ENCODE assay signal across 9 mouse cellular contexts in the genomic region with DNA sequence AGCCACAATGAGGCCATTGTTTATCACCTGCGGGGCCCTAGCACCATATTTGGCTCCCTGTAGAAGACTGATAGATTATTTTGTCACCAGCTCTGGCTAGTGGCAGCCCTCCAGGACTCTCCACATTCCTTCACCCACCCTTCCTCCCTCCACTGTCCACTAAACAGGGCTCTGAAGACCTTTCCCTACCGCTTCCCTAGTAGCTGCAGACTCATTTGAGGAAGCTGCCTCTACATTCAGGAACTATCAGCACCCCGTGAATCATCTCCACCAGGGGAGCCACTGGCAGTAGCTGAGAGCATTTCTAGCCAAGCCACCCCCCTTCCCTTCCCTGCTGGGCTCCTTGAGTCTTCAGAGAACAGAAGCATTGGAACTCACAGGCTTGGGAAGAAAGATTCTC. TPM values are rescaled to one million over a fixed set of nuclear protein-coding genes. Genes with fewer than 3 reads are reported as not detected.
DNase-seq lines count a peak whose midpoint lies in the region; ATAC-seq and TF ChIP-seq lines count a peak whose summit lies in the region.
"Had no signal": no experiment of that assay in that cellular context is flagged by ENCODE, and none has a peak within 500 bp of the region (broad histone marks: within the 10 kb centered on the region; RNA-seq: fewer than 3 reads in every experiment).

No protein-coding gene starts in this region.

- no peak overlapping the region for H3K4me3 ChIP-seq in liver, postnatal 0 days (ENCODE audit: low read depth, low read length)
- no peak overlapping the region for H3K4me3 ChIP-seq in kidney, embryonic 16.5 days (ENCODE audit: low read length)
- no peak overlapping the region for H3K4me3 ChIP-seq in olfactory bulb, adult 2 months (ENCODE audit: insufficient read depth, low read depth, low read length)
- H3K4me3 ChIP-seq: liver, embryonic 15.5 days had no signal

- intact Hi-C loops in left cerebral cortex, postnatal 14 days (cut with DNase I) = no loop called here

- H3K36me3 ChIP-seq in liver, postnatal 0 days (replicated peaks; ENCODE audit: insufficient read depth, low read length) = no peaks in the 10 kb centered on the region
- no peaks in the 10 kb centered on the region for H3K36me3 ChIP-seq in kidney, embryonic 16.5 days (ENCODE audit: insufficient read depth, low read length)
- H3K36me3 ChIP-seq: liver, embryonic 15.5 days had no signal

- no peaks in the 10 kb centered on the region for H3K27me3 ChIP-seq in liver, postnatal 0 days (ENCODE audit: insufficient read depth, low read length)
- H3K27me3 ChIP-seq in kidney, embryonic 16.5 days (ENCODE audit: insufficient read depth, low read length) = no peaks in the 10 kb centered on the region
- H3K27me3 ChIP-seq: liver, embryonic 15.5 days had no signal

- no peak overlapping the region for H3K9ac ChIP-seq in liver, postnatal 0 days (replicated peaks)
- H3K9ac ChIP-seq in kidney, embryonic 16.5 days (replicated peaks; ENCODE audit: low read length) = no peak overlapping the region
- H3K9ac ChIP-seq: liver, embryonic 15.5 days had no signal

- peaks cover 14% of the 10 kb centered on the region for H3K4me1 ChIP-seq in liver, postnatal 0 days (ENCODE audit: insufficient read depth)
- no peaks in the 10 kb centered on the region for H3K4me1 ChIP-seq in kidney, embryonic 16.5 days (ENCODE audit: insufficient read depth, low read length)
- H3K4me1 ChIP-seq in olfactory bulb, adult 2 months (ENCODE audit: control insufficient read depth, insufficient read depth, low read length) = peaks cover 12% of the 10 kb centered on the region

- H3K27ac ChIP-seq in liver, postnatal 0 days (ENCODE audit: low read depth) = no peak overlapping the region
- no peak overlapping the region for H3K27ac ChIP-seq in kidney, embryonic 16.5 days (ENCODE audit: low read length)
- peak overlapping the region; percentile 51 for H3K27ac ChIP-seq in olfactory bulb, adult 2 months (ENCODE audit: insufficient read depth, low read depth, low read length)
- H3K27ac ChIP-seq: liver, embryonic 15.5 days had no signal

- H3K4me2 ChIP-seq in liver, postnatal 0 days (ENCODE audit: low read depth, low read length) = no peak overlapping the region
- no peak overlapping the region for H3K4me2 ChIP-seq in kidney, embryonic 16.5 days (replicated peaks; ENCODE audit: low read depth, low read length)
- H3K4me2 ChIP-seq: liver, embryonic 15.5 days had no signal

- WGBS in liver, postnatal 0 days (ENCODE audit: insufficient replicate concordance) = 50% methylated on average over 3 of the region's 3 CpGs
- 55% methylated on average over 3 of the region's 3 CpGs for WGBS in kidney, embryonic 16.5 days
- WGBS in olfactory bulb, adult 2 months = 22% methylated on average over 3 of the region's 3 CpGs

- TF ChIP-seq EP300 in liver, postnatal 0 days (IDR thresholded peaks at IDR 0.05; ENCODE audit: low read depth) = no peak

- H3K9me3 ChIP-seq in liver, postnatal 0 days (ENCODE audit: low read length) = no peaks in the 10 kb centered on the region
- H3K9me3 ChIP-seq in kidney, embryonic 16.5 days (ENCODE audit: low read length) = no peaks in the 10 kb centered on the region
- H3K9me3 ChIP-seq: liver, embryonic 15.5 days had no signal

- DNase-seq in liver, postnatal 0 days = no peak
- no peak for DNase-seq in liver
- DNase-seq in gastrocnemius, postnatal 10 days = peak; percentile 30
- DNase-seq in left cerebral cortex, postnatal 14 days (ENCODE audit: low spot score in 2 of 2) = no peak
- no peak for DNase-seq in left cerebral cortex, adult 11 months (ENCODE audit: low spot score)
- no peak for DNase-seq in embryo, embryonic 10.5 days (ENCODE audit: low spot score)

- TF ChIP-seq CTCF in liver, postnatal 0 days (IDR thresholded peaks at IDR 0.05; ENCODE audit: low read depth) = peak; percentile 42
- no peak for TF ChIP-seq CTCF in olfactory bulb, adult 2 months (IDR thresholded peaks at IDR 0.05; ENCODE audit: insufficient read depth, low read depth, low read length)

- TF ChIP-seq POLR2A in olfactory bulb, adult 2 months (IDR thresholded peaks at IDR 0.05; ENCODE audit: insufficient read depth, low read depth, low read length) = no peak

- no peak for ATAC-seq in liver, postnatal 0 days
- ATAC-seq in kidney, embryonic 16.5 days (ENCODE audit: low FRiP score, low TSS enrichment) = peak; percentile 41; the same call in 1 of the 2 replicates

RNA-seq across cellular contexts. Expression of gene Irf2bp2, which starts 45.9 kb away (rescaled TPM):
- polyA plus RNA-seq in liver, postnatal 0 days (2015; fragmentation: Nextera tagmentation; extraction: Ambion mirVana) = 5.0 and 6.2 TPM in 2 replicates
- 10 to 100 TPM; 53.3 to 55.5 TPM for total RNA-seq in gastrocnemius, postnatal 10 days (2021)
- 11.5 and 12.1 TPM in 2 replicates for polyA plus RNA-seq in kidney, embryonic 16.5 days (2015; fragmentation: Nextera tagmentation; extraction: Ambion mirVana)
- polyA plus RNA-seq in olfactory bulb, adult 2 months (2012; ENCODE audit: insufficient read depth, insufficient read length, low replicate concordance, missing spikeins) = not detected in 2 replicates
- total RNA-seq in left cerebral cortex, postnatal 14 days (2021) = 10 to 100 TPM; 56.9 to 62.5 TPM
